Mouse (Mus musculus) stomach, postnatal 0 days (tissue): ENCODE results near the gene Sept9. TPM values are rescaled to one million over a fixed set of nuclear protein-coding genes. Genes with fewer than 3 reads are reported as not detected.

Experiments
- ATAC-seq: fragments of 200-750 bp; cut with Nextera tagmentation; 2 replicates; pipeline ENCODE4 v1.8.0; 2017; ENCODE audit not compliant: low FRiP score, low TSS enrichment
- DNase-seq: peaks from one replicate; pipeline ENCODE4 v3.0.0-alpha.2; 2016; ENCODE audit warnings: low spot score
- H3K27ac ChIP-seq: fragments of 300-500 bp; sonication (generic); replicated peaks from 2 replicates; pipeline ENCODE4 v1.5.1; 2014; ENCODE audit warnings: mild to moderate bottlenecking, control low read depth
- H3K27me3 ChIP-seq: fragments of 300-500 bp; sonication (generic); 2 replicates; pipeline ENCODE4 v1.6.1; 2014; ENCODE audit warnings: low read length; ENCODE audit not compliant: control insufficient read depth, insufficient read depth
- H3K36me3 ChIP-seq: fragments of 300-500 bp; sonication (generic); 2 replicates; pipeline ENCODE4 v1.6.1; 2014; ENCODE audit warnings: low read length, mixed read lengths; ENCODE audit not compliant: control insufficient read depth, insufficient read depth
- H3K4me1 ChIP-seq: fragments of 300-500 bp; sonication (generic); replicated peaks from 2 replicates; pipeline ENCODE4 v1.6.1; 2014; ENCODE audit warnings: antibody characterized with exemption; ENCODE audit not compliant: control insufficient read depth, insufficient read depth
- H3K4me2 ChIP-seq: fragments of 300-500 bp; sonication (generic); replicated peaks from 2 replicates; pipeline ENCODE4 v1.6.1; 2014; ENCODE audit warnings: low read depth, mild to moderate bottlenecking, control low read depth, moderate library complexity
- H3K4me3 ChIP-seq: fragments of 300-500 bp; sonication (generic); 2 replicates; pipeline ENCODE4 v1.5.1; 2014; ENCODE audit warnings: low read depth, low read length, control low read depth
- H3K9ac ChIP-seq: fragments of 300-500 bp; sonication (generic); 2 replicates; pipeline ENCODE4 v1.6.1; 2014; ENCODE audit warnings: mild to moderate bottlenecking, low read length, control low read depth, mixed read lengths
- H3K9me3 ChIP-seq: fragments of 300-500 bp; sonication (generic); 2 replicates; pipeline ENCODE4 v1.6.1; 2016; ENCODE audit warnings: low read length; ENCODE audit not compliant: control insufficient read depth
- CTCF ChIP-seq: IDR thresholded peaks from 2 replicates; pipeline ENCODE4 v1.5.1; 2016; ENCODE audit warnings: antibody characterized with exemption, low read depth, mild to moderate bottlenecking, moderate library complexity
- EP300 ChIP-seq: optimal IDR thresholded peaks from 2 replicates; pipeline ENCODE3; 2016; ENCODE audit warnings: antibody characterized with exemption
- WGBS: fragments of 180-500 bp; shearing (Covaris S2); extraction: QIAGEN DNeasy Blood & Tissue Kit; methylation state at CpG from one replicate; pipeline ENCODE4 v1.1.7; 2014; 5-methylcytosine and 5-hydroxymethylcytosine counted together
- polyA plus RNA-seq: library from polyadenylated mRNA; unstranded; fragments of >200 nt; fragmentation: Nextera tagmentation; extraction: Ambion mirVana; gene quantifications from 2 replicates; pipeline ENCODE4 v1.2.1, GENCODE M21; 2015

Sept9 gene
- polyA plus RNA-seq, 1 experiment from 2014 or later, result 42.9 TPM

DNA sequence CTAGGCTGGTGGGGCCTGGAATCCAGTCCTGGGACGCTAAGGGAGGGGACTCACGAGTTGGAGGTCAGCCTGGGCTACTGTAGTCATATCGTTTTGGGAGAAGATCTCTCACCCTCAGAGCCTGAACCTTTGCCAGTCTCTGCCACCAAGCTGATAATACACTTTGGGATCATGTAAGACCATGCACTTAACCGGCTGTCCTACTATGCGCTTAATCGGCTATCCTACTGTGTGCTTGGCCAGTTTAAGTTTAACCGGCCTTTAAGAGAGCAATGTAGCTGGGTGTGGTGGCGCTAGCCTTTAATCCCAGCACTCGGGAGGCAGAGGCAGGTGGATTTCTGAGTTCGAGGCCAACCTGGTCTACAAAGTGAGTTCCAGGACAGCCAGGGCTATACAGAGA is 173.1 kb downstream of the Sept9 start:
- TF ChIP-seq CTCF, result no peak
- TF ChIP-seq EP300, result no peak
- WGBS, result 82% methylated on average over 10 of the region's 10 CpGs
- Histone ChIP-seq H3K4me1 (no peaks in the 10 kb centered on the region), H3K4me2 (no peak overlapping the region), H3K4me3 (no peak overlapping the region), H3K36me3 (no peaks in the 10 kb centered on the region), H3K9ac (no peak overlapping the region), H3K27me3 (no peaks in the 10 kb centered on the region), H3K27ac (no peak overlapping the region), H3K9me3 (no peaks in the 10 kb centered on the region)
- no peak for ATAC-seq
- DNase-seq, result no peak

DNA sequence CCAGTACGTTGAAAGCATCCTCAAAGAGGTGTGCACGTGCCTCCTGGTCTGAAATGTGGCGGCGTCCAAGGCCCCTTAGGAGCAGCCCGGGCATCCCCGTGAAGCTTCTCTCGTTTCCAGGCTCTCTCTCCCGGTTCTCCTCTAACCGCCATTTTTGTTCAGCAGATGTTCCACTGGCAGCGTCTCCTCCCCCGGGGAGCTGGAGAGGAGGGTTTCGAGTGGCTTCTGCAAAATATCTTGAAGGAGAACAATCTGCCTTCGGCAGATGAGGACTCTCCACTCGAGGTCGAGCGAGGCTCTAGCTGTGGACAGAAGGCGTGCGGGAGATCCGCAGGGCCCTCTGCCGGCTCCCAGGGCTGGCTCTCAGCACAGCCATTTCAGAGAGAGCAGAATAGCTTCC is 173.7 kb downstream of the Sept9 start:
- Histone ChIP-seq H3K9ac (no peak overlapping the region), H3K4me2 (no peak overlapping the region), H3K4me3 (no peak overlapping the region), H3K27ac (no peak overlapping the region), H3K9me3 (no peaks in the 10 kb centered on the region), H3K27me3 (no peaks in the 10 kb centered on the region), H3K4me1 (no peaks in the 10 kb centered on the region), H3K36me3 (no peaks in the 10 kb centered on the region)
- WGBS, result 71% methylated on average over 20 of the region's 20 CpGs
- no peak for ATAC-seq
- DNase-seq, result no peak
- TF ChIP-seq EP300 (no peak), CTCF (no peak)

DNA sequence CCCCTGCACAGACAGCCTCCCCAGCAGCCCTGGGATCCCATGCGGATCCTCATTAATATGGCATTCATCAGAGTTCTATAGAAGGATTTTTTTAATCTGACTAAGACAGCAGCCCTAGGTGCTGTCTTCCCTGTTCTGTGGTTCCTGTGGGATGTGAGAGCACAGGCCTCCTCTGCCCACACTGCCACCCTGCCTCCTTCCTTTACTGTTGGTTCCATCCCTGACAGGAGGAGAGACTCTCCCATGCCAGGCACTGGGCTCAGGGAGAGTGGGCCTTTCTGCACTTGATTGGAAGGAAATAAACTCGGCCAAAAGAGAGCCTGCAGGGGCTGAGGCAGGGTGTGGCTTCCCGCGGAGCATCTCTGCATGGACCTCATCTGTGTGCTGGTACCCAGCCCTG is 174.4 kb downstream of the Sept9 start:
- Histone ChIP-seq H3K27me3 (no peaks in the 10 kb centered on the region), H3K36me3 (no peaks in the 10 kb centered on the region), H3K4me1 (no peaks in the 10 kb centered on the region), H3K9me3 (no peaks in the 10 kb centered on the region), H3K4me2 (no peak overlapping the region), H3K9ac (no peak overlapping the region), H3K27ac (no peak overlapping the region), H3K4me3 (no peak overlapping the region)
- WGBS, result 38% methylated on average over 4 of the region's 4 CpGs
- TF ChIP-seq CTCF (no peak), EP300 (no peak)
- no peak for DNase-seq
- no peak for ATAC-seq

DNA sequence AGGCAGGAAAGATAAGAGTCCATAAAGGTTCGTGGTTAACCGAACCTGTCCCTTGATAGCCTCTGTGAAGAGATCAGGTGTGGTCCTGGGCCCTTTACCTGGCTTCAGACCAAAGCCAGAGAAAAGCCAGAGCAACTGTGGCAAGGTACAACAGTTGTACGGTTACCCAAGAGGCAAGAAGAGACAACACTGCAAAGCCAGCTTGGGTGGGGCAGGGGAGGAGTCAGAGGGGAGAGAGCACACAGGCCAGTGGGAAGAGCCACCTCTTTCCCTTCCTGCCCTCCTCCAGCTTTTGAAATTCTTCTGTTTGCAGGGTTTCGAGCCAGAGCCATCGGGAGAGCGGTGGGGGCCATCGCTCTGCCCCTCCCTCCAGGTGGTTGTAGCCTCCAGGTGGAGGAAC is 174.8 kb downstream of the Sept9 start:
- H3K36me3 ChIP-seq, result no peaks in the 10 kb centered on the region
- H3K9me3 ChIP-seq, result no peaks in the 10 kb centered on the region
- H3K27me3 ChIP-seq, result no peaks in the 10 kb centered on the region
- DNase-seq (no peak), ATAC-seq (no peak)
- TF ChIP-seq CTCF (no peak), EP300 (no peak)
- no peak overlapping the region for H3K9ac ChIP-seq
- 42% methylated on average over 7 of the region's 7 CpGs for WGBS
- H3K4me2 ChIP-seq, result no peak overlapping the region
- no peak overlapping the region for H3K27ac ChIP-seq
- H3K4me3 ChIP-seq, result no peak overlapping the region
- no peaks in the 10 kb centered on the region for H3K4me1 ChIP-seq

DNA sequence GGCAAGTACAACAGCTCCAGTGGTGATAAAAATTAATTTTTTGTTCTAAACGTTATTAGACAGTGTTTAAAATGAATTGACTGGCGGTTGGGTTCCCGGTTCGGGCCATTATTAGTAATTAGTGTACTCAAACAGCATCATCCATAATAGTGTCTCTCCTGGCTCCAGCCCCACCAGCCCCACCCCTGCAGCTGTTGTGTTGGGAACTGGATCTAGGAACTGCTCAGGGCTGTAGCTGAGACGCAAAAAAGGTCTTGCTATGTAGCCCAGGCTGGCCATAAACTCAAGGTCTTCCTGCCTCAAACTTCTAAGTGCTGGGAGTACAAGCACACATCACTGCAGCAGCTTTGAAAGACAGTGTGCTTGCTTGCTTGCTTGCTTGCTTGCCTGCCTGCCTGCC is 180.3 kb downstream of the Sept9 start:
- Histone ChIP-seq H3K9ac (no peak overlapping the region), H3K4me2 (no peak overlapping the region), H3K4me3 (no peak overlapping the region), H3K4me1 (no peaks in the 10 kb centered on the region), H3K36me3 (no peaks in the 10 kb centered on the region), H3K27me3 (no peaks in the 10 kb centered on the region), H3K27ac (no peak overlapping the region), H3K9me3 (no peaks in the 10 kb centered on the region)
- TF ChIP-seq CTCF, result no peak
- no peak for TF ChIP-seq EP300
- ATAC-seq, result no peak
- no peak for DNase-seq
- WGBS, result 59% methylated on average over 5 of the region's 5 CpGs

DNA sequence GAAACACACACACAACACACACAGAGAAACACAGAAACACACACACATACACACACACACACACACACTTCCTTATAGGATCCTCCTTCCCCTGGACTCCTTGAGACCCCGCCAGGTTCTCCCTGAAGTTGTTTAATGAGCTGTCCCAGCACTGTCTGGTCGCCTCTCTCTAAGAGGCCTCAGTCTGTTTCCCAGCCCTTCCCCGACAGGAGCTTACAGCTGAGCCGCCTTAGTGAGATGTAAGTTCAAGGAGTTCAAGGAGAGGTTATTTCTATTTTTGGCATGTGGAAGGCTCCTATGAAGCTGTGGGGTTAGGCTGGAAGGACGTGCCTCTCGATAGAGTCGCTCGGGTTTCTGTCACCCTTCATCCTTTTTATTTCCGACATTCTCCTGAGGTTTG is 184.8 kb downstream of the Sept9 start:
- Histone ChIP-seq H3K4me1 (no peaks in the 10 kb centered on the region), H3K36me3 (no peaks in the 10 kb centered on the region), H3K9me3 (no peaks in the 10 kb centered on the region), H3K4me3 (no peak overlapping the region), H3K27me3 (no peaks in the 10 kb centered on the region), H3K9ac (no peak overlapping the region), H3K4me2 (no peak overlapping the region), H3K27ac (no peak overlapping the region)
- 16% methylated on average over 9 of the region's 9 CpGs for WGBS
- TF ChIP-seq EP300 (no peak), CTCF (no peak)
- ATAC-seq (no peak), DNase-seq (no peak)
